Mouse (Mus musculus): ENCODE measurements around the gene Kif26b. TPM values are rescaled to one million over a fixed set of nuclear protein-coding genes. Genes with fewer than 3 reads are reported as not detected.

The Kif26b gene
- polyA plus RNA-seq, 1 experiment from 2014 or later = 7.6 TPM

GRCm38 (mm10) chr1:178712189-178712873, 183.4 kb downstream of the Kif26b start:
- ATAC-seq (ENCODE audit: insufficient number of reproducible peaks, insufficient read depth, low FRiP score, low read depth) = peak; percentile 56; the same call in 1 of the 2 replicates
- H3K4me2 ChIP-seq (replicated peaks; ENCODE audit: low read depth, low read length) = no peak overlapping the region
- H3K4me3 ChIP-seq (ENCODE audit: low read depth, low read length) = no peak overlapping the region
- 78% methylated on average over 9 of the region's 9 CpGs for WGBS
- no peaks in the 10 kb centered on the region for H3K36me3 ChIP-seq (ENCODE audit: control insufficient read depth, insufficient read depth, low read length)
- H3K4me1 ChIP-seq (ENCODE audit: control insufficient read depth, insufficient read depth, low read length) = no peaks in the 10 kb centered on the region
- H3K9me3 ChIP-seq (ENCODE audit: control insufficient read depth, low read depth, low read length) = no peaks in the 10 kb centered on the region
- H3K27me3 ChIP-seq (ENCODE audit: control insufficient read depth, insufficient read depth, low read length) = no peaks in the 10 kb centered on the region
- H3K27ac ChIP-seq (ENCODE audit: low read length) = no peak overlapping the region
- no peak overlapping the region for H3K9ac ChIP-seq (replicated peaks; ENCODE audit: low read depth, low read length)

GRCm38 (mm10) chr1:178714209-178714608, 185.3 kb downstream of the Kif26b start:
- no peaks in the 10 kb centered on the region for H3K4me1 ChIP-seq (ENCODE audit: control insufficient read depth, insufficient read depth, low read length)
- H3K4me3 ChIP-seq (ENCODE audit: low read depth, low read length) = no peak overlapping the region
- H3K9me3 ChIP-seq (ENCODE audit: control insufficient read depth, low read depth, low read length) = no peaks in the 10 kb centered on the region
- 87% methylated on average over 5 of the region's 5 CpGs for WGBS
- H3K36me3 ChIP-seq (ENCODE audit: control insufficient read depth, insufficient read depth, low read length) = no peaks in the 10 kb centered on the region
- no peak overlapping the region for H3K4me2 ChIP-seq (replicated peaks; ENCODE audit: low read depth, low read length)
- ATAC-seq (ENCODE audit: insufficient number of reproducible peaks, insufficient read depth, low FRiP score, low read depth) = no peak
- H3K9ac ChIP-seq (replicated peaks; ENCODE audit: low read depth, low read length) = no peak overlapping the region
- no peak overlapping the region for H3K27ac ChIP-seq (ENCODE audit: low read length)
- no peaks in the 10 kb centered on the region for H3K27me3 ChIP-seq (ENCODE audit: control insufficient read depth, insufficient read depth, low read length)

GRCm38 (mm10) chr1:178716411-178716810, 187.5 kb downstream of the Kif26b start:
- H3K9ac ChIP-seq (replicated peaks; ENCODE audit: low read depth, low read length) = no peak overlapping the region
- H3K27ac ChIP-seq (ENCODE audit: low read length) = no peak overlapping the region
- no peaks in the 10 kb centered on the region for H3K9me3 ChIP-seq (ENCODE audit: control insufficient read depth, low read depth, low read length)
- no peaks in the 10 kb centered on the region for H3K36me3 ChIP-seq (ENCODE audit: control insufficient read depth, insufficient read depth, low read length)
- H3K4me1 ChIP-seq (ENCODE audit: control insufficient read depth, insufficient read depth, low read length) = no peaks in the 10 kb centered on the region
- ATAC-seq (ENCODE audit: insufficient number of reproducible peaks, insufficient read depth, low FRiP score, low read depth) = no peak
- H3K27me3 ChIP-seq (ENCODE audit: control insufficient read depth, insufficient read depth, low read length) = no peaks in the 10 kb centered on the region
- 68% methylated on average over 2 of the region's 2 CpGs for WGBS
- no peak overlapping the region for H3K4me3 ChIP-seq (ENCODE audit: low read depth, low read length)
- no peak overlapping the region for H3K4me2 ChIP-seq (replicated peaks; ENCODE audit: low read depth, low read length)

- 85% methylated on average over 2 of the region's 2 CpGs for WGBS
- Histone ChIP-seq H3K9me3 (ENCODE audit: control insufficient read depth, low read depth, low read length) (no peaks in the 10 kb centered on the region), H3K4me1 (ENCODE audit: control insufficient read depth, insufficient read depth, low read length) (no peaks in the 10 kb centered on the region), H3K27me3 (ENCODE audit: control insufficient read depth, insufficient read depth, low read length) (no peaks in the 10 kb centered on the region), H3K27ac (ENCODE audit: low read length) (no peak overlapping the region), H3K4me2 (replicated peaks; ENCODE audit: low read depth, low read length) (no peak overlapping the region), H3K4me3 (ENCODE audit: low read depth, low read length) (no peak overlapping the region), H3K9ac (replicated peaks; ENCODE audit: low read depth, low read length) (no peak overlapping the region), H3K36me3 (ENCODE audit: control insufficient read depth, insufficient read depth, low read length) (no peaks in the 10 kb centered on the region)
- ATAC-seq (ENCODE audit: insufficient number of reproducible peaks, insufficient read depth, low FRiP score, low read depth) = no peak
Measured at GRCm38 (mm10) chr1:178720821-178721220, 191.9 kb downstream of the Kif26b start.

GRCm38 (mm10) chr1:178722793-178723192, 193.9 kb downstream of the Kif26b start:
- H3K4me2 ChIP-seq (replicated peaks; ENCODE audit: low read depth, low read length) = no peak overlapping the region
- WGBS = 75% methylated on average over 4 of the region's 4 CpGs
- no peaks in the 10 kb centered on the region for H3K9me3 ChIP-seq (ENCODE audit: control insufficient read depth, low read depth, low read length)
- H3K4me1 ChIP-seq (ENCODE audit: control insufficient read depth, insufficient read depth, low read length) = no peaks in the 10 kb centered on the region
- H3K36me3 ChIP-seq (ENCODE audit: control insufficient read depth, insufficient read depth, low read length) = no peaks in the 10 kb centered on the region
- H3K27ac ChIP-seq (ENCODE audit: low read length) = no peak overlapping the region
- no peaks in the 10 kb centered on the region for H3K27me3 ChIP-seq (ENCODE audit: control insufficient read depth, insufficient read depth, low read length)
- no peak for ATAC-seq (ENCODE audit: insufficient number of reproducible peaks, insufficient read depth, low FRiP score, low read depth)
- H3K9ac ChIP-seq (replicated peaks; ENCODE audit: low read depth, low read length) = no peak overlapping the region
- H3K4me3 ChIP-seq (ENCODE audit: low read depth, low read length) = no peak overlapping the region

GRCm38 (mm10) chr1:178725536-178725935, 196.6 kb downstream of the Kif26b start:
- no peaks in the 10 kb centered on the region for H3K4me1 ChIP-seq (ENCODE audit: control insufficient read depth, insufficient read depth, low read length)
- H3K27me3 ChIP-seq (ENCODE audit: control insufficient read depth, insufficient read depth, low read length) = no peaks in the 10 kb centered on the region
- no peaks in the 10 kb centered on the region for H3K36me3 ChIP-seq (ENCODE audit: control insufficient read depth, insufficient read depth, low read length)
- 89% methylated on average over 3 of the region's 3 CpGs for WGBS
- no peak overlapping the region for H3K9ac ChIP-seq (replicated peaks; ENCODE audit: low read depth, low read length)
- no peaks in the 10 kb centered on the region for H3K9me3 ChIP-seq (ENCODE audit: control insufficient read depth, low read depth, low read length)
- no peak for ATAC-seq (ENCODE audit: insufficient number of reproducible peaks, insufficient read depth, low FRiP score, low read depth)
- no peak overlapping the region for H3K4me2 ChIP-seq (replicated peaks; ENCODE audit: low read depth, low read length)
- no peak overlapping the region for H3K27ac ChIP-seq (ENCODE audit: low read length)
- no peak overlapping the region for H3K4me3 ChIP-seq (ENCODE audit: low read depth, low read length)

- Histone ChIP-seq H3K9ac (replicated peaks; ENCODE audit: low read depth, low read length) (no peak overlapping the region), H3K27ac (ENCODE audit: low read length) (no peak overlapping the region), H3K4me3 (ENCODE audit: low read depth, low read length) (no peak overlapping the region), H3K27me3 (ENCODE audit: control insufficient read depth, insufficient read depth, low read length) (no peaks in the 10 kb centered on the region), H3K4me2 (replicated peaks; ENCODE audit: low read depth, low read length) (no peak overlapping the region), H3K9me3 (ENCODE audit: control insufficient read depth, low read depth, low read length) (no peaks in the 10 kb centered on the region), H3K36me3 (ENCODE audit: control insufficient read depth, insufficient read depth, low read length) (no peaks in the 10 kb centered on the region), H3K4me1 (ENCODE audit: control insufficient read depth, insufficient read depth, low read length) (no peaks in the 10 kb centered on the region)
- ATAC-seq (ENCODE audit: insufficient number of reproducible peaks, insufficient read depth, low FRiP score, low read depth) = no peak
- WGBS = 73% methylated on average over 6 of the region's 6 CpGs
Measured at GRCm38 (mm10) chr1:178728256-178728655, 199.3 kb downstream of the Kif26b start.

- 93% methylated on average over 3 of the region's 3 CpGs for WGBS
Measured at GRCm38 (mm10) chr1:178730271-178730670, 201.3 kb downstream of the Kif26b start.

GRCm38 (mm10) chr1:178733035-178733434, 204.1 kb downstream of the Kif26b start:
- WGBS = 40% methylated on average over 9 of the region's 9 CpGs
- Histone ChIP-seq H3K4me1 (ENCODE audit: control insufficient read depth, insufficient read depth, low read length) (no peaks in the 10 kb centered on the region), H3K9ac (replicated peaks; ENCODE audit: low read depth, low read length) (no peak overlapping the region), H3K36me3 (ENCODE audit: control insufficient read depth, insufficient read depth, low read length) (no peaks in the 10 kb centered on the region), H3K27ac (ENCODE audit: low read length) (no peak overlapping the region), H3K9me3 (ENCODE audit: control insufficient read depth, low read depth, low read length) (no peaks in the 10 kb centered on the region), H3K27me3 (ENCODE audit: control insufficient read depth, insufficient read depth, low read length) (no peaks in the 10 kb centered on the region), H3K4me3 (ENCODE audit: low read depth, low read length) (no peak overlapping the region), H3K4me2 (replicated peaks; ENCODE audit: low read depth, low read length) (no peak overlapping the region)
- no peak for ATAC-seq (ENCODE audit: insufficient number of reproducible peaks, insufficient read depth, low FRiP score, low read depth)

More at GRCm38 (mm10) chr1:178730271-178730670, 201.3 kb downstream of the Kif26b start:
- Histone ChIP-seq H3K9me3 (ENCODE audit: control insufficient read depth, low read depth, low read length) (no peaks in the 10 kb centered on the region), H3K27ac (ENCODE audit: low read length) (no peak overlapping the region), H3K9ac (replicated peaks; ENCODE audit: low read depth, low read length) (no peak overlapping the region), H3K36me3 (ENCODE audit: control insufficient read depth, insufficient read depth, low read length) (no peaks in the 10 kb centered on the region), H3K27me3 (ENCODE audit: control insufficient read depth, insufficient read depth, low read length) (no peaks in the 10 kb centered on the region), H3K4me2 (replicated peaks; ENCODE audit: low read depth, low read length) (no peak overlapping the region), H3K4me1 (ENCODE audit: control insufficient read depth, insufficient read depth, low read length) (no peaks in the 10 kb centered on the region), H3K4me3 (ENCODE audit: low read depth, low read length) (no peak overlapping the region)
- no peak for ATAC-seq (ENCODE audit: insufficient number of reproducible peaks, insufficient read depth, low FRiP score, low read depth)

Measured in stomach, embryonic 14.5 days (tissue).